Mouse (Mus musculus): ENCODE data around the gene Tlr6. TPM values are rescaled to one million over a fixed set of nuclear protein-coding genes. Genes with fewer than 3 reads are reported as not detected.
A peak's percentile ranks its signal among the peaks of the same experiment; 100 is the strongest.

Tlr6 gene
- 1 to 10 TPM; 1.4 to 2.8 (median 2.1) TPM for total RNA-seq (2022)

GRCm38 (mm10) chr5:64959843-64960230, at the start of gene Tlr6:
Gene Tlr6 (minus strand): TSS chr5:64960097.
- peak in 1 of 2 experiments; percentile 48 for DNase-seq (ENCODE audit: low spot score in 2 of 2)

- DNase-seq (ENCODE audit: low spot score in 2 of 2): no peak
Measured at GRCm38 (mm10) chr5:65006011-65006491, 46.2 kb upstream of the Tlr6 start.

- DNase-seq (ENCODE audit: low spot score in 2 of 2): no peak
Measured at GRCm38 (mm10) chr5:65005251-65005650, 45.4 kb upstream of the Tlr6 start.

GRCm38 (mm10) chr5:65003946-65004535, 44.1 kb upstream of the Tlr6 start:
- no peak for DNase-seq (ENCODE audit: low spot score in 2 of 2)

- DNase-seq (ENCODE audit: low spot score in 2 of 2): no peak
Measured at GRCm38 (mm10) chr5:65002940-65003824, 43.3 kb upstream of the Tlr6 start.

- no peak for DNase-seq (ENCODE audit: low spot score in 2 of 2)
Measured at GRCm38 (mm10) chr5:64995408-64995807, 35.5 kb upstream of the Tlr6 start.

- peak; percentile 18 to 45 for DNase-seq (ENCODE audit: low spot score in 2 of 2)
Measured at GRCm38 (mm10) chr5:64992540-64992939, 32.6 kb upstream of the Tlr6 start.

GRCm38 (mm10) chr5:64989940-64990339, 30.0 kb upstream of the Tlr6 start:
- DNase-seq (ENCODE audit: low spot score in 2 of 2): no peak

- no peak for DNase-seq (ENCODE audit: low spot score in 2 of 2)
Measured at GRCm38 (mm10) chr5:64985971-64986370, 26.1 kb upstream of the Tlr6 start.

GRCm38 (mm10) chr5:64977128-64977527, 17.2 kb upstream of the Tlr6 start:
- DNase-seq (ENCODE audit: low spot score in 2 of 2): peak; percentile 24 to 27

GRCm38 (mm10) chr5:64975121-64975520, 15.2 kb upstream of the Tlr6 start:
- DNase-seq (ENCODE audit: low spot score in 2 of 2): no peak

- peak in 1 of 2 experiments; percentile 18 for DNase-seq (ENCODE audit: low spot score in 2 of 2)
Measured at GRCm38 (mm10) chr5:64969861-64970771, 10.2 kb upstream of the Tlr6 start, which contains the start of gene Fam114a1. Gene Fam114a1 (plus strand): TSS chr5:64970071.

- DNase-seq (ENCODE audit: low spot score in 2 of 2): no peak
Measured at GRCm38 (mm10) chr5:64968961-64969860, 9.3 kb upstream of the Tlr6 start.

- DNase-seq (ENCODE audit: low spot score in 2 of 2): no peak
Measured at GRCm38 (mm10) chr5:64963735-64964134, 3.8 kb upstream of the Tlr6 start.

GRCm38 (mm10) chr5:64963271-64963670, 3.4 kb upstream of the Tlr6 start:
- DNase-seq (ENCODE audit: low spot score in 2 of 2): no peak

GRCm38 (mm10) chr5:64960857-64961391, 1.0 kb upstream of the Tlr6 start:
- no peak for DNase-seq (ENCODE audit: low spot score in 2 of 2)

GRCm38 (mm10) chr5:64958991-64959842, 680 bp downstream of the Tlr6 start:
- no peak for DNase-seq (ENCODE audit: low spot score in 2 of 2)

GRCm38 (mm10) chr5:64954931-64955330, 5.0 kb downstream of the Tlr6 start:
- no peak for DNase-seq (ENCODE audit: low spot score in 2 of 2)

GRCm38 (mm10) chr5:64951486-64951885, 8.4 kb downstream of the Tlr6 start:
- peak; percentile 19 to 21 for DNase-seq (ENCODE audit: low spot score in 2 of 2)

Data from layer of hippocampus, adult 8-10 months (tissue).